Mouse (Mus musculus) neural tube, embryonic 15.5 days (tissue): ENCODE results near the gene Lrrc36. TPM values are rescaled to one million over a fixed set of nuclear protein-coding genes. Genes with fewer than 3 reads are reported as not detected.

ENCODE experiments used
- polyA plus RNA-seq: library from polyadenylated mRNA; unstranded; fragments of >200 nt; fragmentation: Nextera tagmentation; extraction: Ambion mirVana; gene quantifications from 2 replicates; pipeline ENCODE4 v1.2.1, GENCODE M21; 2015

The Lrrc36 gene
- polyA plus RNA-seq, 1 experiment from 2014 or later = 0.23 TPM

Other genes starting within 250 kb of the Lrrc36 start
- 34.0 and 38.6 TPM in 2 replicates for gene Cbfb, start 242.9 kb upstream of the Lrrc36 start, polyA plus RNA-seq
- gene D230025D16Rik, start 188.4 kb upstream of the Lrrc36 start, polyA plus RNA-seq = 27.7 and 30.3 TPM in 2 replicates
- gene B3gnt9, start 158.4 kb upstream of the Lrrc36 start, polyA plus RNA-seq = 12.3 and 12.4 TPM in 2 replicates
- 20.7 and 24.3 TPM in 2 replicates for gene Tradd, start 149.0 kb upstream of the Lrrc36 start, polyA plus RNA-seq
- 1.9 and 3.0 TPM in 2 replicates for gene Fbxl8, start 148.9 kb upstream of the Lrrc36 start, polyA plus RNA-seq
- 0.45 and 0.92 TPM in 2 replicates for gene Hsf4, start 143.8 kb upstream of the Lrrc36 start, polyA plus RNA-seq
- gene Nol3, start 137.4 kb upstream of the Lrrc36 start, polyA plus RNA-seq = 5.7 and 6.2 TPM in 2 replicates
- 104 and 122 TPM in 2 replicates for gene 4931428F04Rik, start 123.7 kb upstream of the Lrrc36 start, polyA plus RNA-seq
- 10.6 and 11.3 TPM in 2 replicates for gene Exoc3l, start 117.5 kb upstream of the Lrrc36 start, polyA plus RNA-seq
- 41.6 and 61.6 TPM in 2 replicates for gene E2f4, start 115.9 kb upstream of the Lrrc36 start, polyA plus RNA-seq
- gene Elmo3, start 108.0 kb upstream of the Lrrc36 start, polyA plus RNA-seq = 1.1 and 4.7 TPM in 2 replicates
- 0.55 and 1.2 TPM in 2 replicates for gene Lrrc29, start 87.3 kb upstream of the Lrrc36 start, polyA plus RNA-seq
- gene Tmem208, start 87.2 kb upstream of the Lrrc36 start, polyA plus RNA-seq = 141 and 159 TPM in 2 replicates
- gene Fhod1, start 65.6 kb upstream of the Lrrc36 start, polyA plus RNA-seq = 0.79 and 0.89 TPM in 2 replicates
- gene Slc9a5, start 64.7 kb upstream of the Lrrc36 start, polyA plus RNA-seq = 9.4 and 10.9 TPM in 2 replicates
- 1.7 and 2.4 TPM in 2 replicates for gene Plekhg4, start 40.3 kb upstream of the Lrrc36 start, polyA plus RNA-seq
- not detected in 2 replicates for gene Kctd19, start 69 bp upstream of the Lrrc36 start, polyA plus RNA-seq
- gene Tppp3, start 58.0 kb downstream of the Lrrc36 start, polyA plus RNA-seq = 253 and 288 TPM in 2 replicates
- 36.6 and 36.8 TPM in 2 replicates for gene Zdhhc1, start 83.3 kb downstream of the Lrrc36 start, polyA plus RNA-seq
- gene Hsd11b2, start 105.2 kb downstream of the Lrrc36 start, polyA plus RNA-seq = 1.0 and 1.1 TPM in 2 replicates
- gene Atp6v0d1, start 152.5 kb downstream of the Lrrc36 start, polyA plus RNA-seq = 219 and 243 TPM in 2 replicates
- gene Ripor1, start 191.7 kb downstream of the Lrrc36 start, polyA plus RNA-seq = 34.0 and 37.4 TPM in 2 replicates
- gene Ctcf, start 223.0 kb downstream of the Lrrc36 start, polyA plus RNA-seq = 87.0 and 113 TPM in 2 replicates
- 1.2 and 1.9 TPM in 2 replicates for gene Agrp, start 223.8 kb downstream of the Lrrc36 start, polyA plus RNA-seq